Comparison of ENCODE assay signal across 9 mouse cellular contexts in the genomic region with DNA sequence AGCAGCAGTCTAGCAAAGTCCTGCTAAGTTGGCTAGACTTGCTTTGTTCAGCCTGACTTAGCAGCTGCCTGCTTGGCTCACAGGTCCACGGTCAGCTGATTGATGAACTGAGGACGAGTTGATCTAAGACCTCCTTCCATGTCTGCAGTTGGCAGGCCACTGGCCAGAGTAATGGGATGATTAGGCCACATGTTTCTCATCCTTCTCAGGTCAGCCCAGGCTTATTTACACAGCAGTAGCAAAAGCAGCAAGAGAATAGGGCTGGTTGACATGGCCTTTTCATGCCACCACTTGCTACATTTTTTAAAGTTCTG. TPM values are rescaled to one million over a fixed set of nuclear protein-coding genes. Genes with fewer than 3 reads are reported as not detected.
DNase-seq lines count a peak whose midpoint lies in the region; ATAC-seq and TF ChIP-seq lines count a peak whose summit lies in the region.
"Had no signal": no experiment of that assay in that cellular context is flagged by ENCODE, and none has a peak within 500 bp of the region (broad histone marks: within the 10 kb centered on the region; RNA-seq: fewer than 3 reads in every experiment).

No protein-coding gene starts in this region.

- no peak; the same call in 1 of the 2 replicates for ATAC-seq in hindbrain, postnatal 0 days
- no peak for ATAC-seq in hindbrain, embryonic 11.5 days (ENCODE audit: low FRiP score)
- peak; percentile 77; the same call in 1 of the 2 replicates for ATAC-seq in kidney, embryonic 15.5 days (replicated peaks; ENCODE audit: low FRiP score)

- H3K4me1 ChIP-seq in hindbrain, postnatal 0 days (ENCODE audit: insufficient read depth, low read length), result no peaks in the 10 kb centered on the region
- no peaks in the 10 kb centered on the region for H3K4me1 ChIP-seq in hindbrain, embryonic 11.5 days (replicated peaks; ENCODE audit: control insufficient read depth, insufficient read depth, low read length)
- H3K4me1 ChIP-seq in kidney, embryonic 15.5 days, result 0 out of 2 replicates have a peak, but pooled peaks cover 9% of the 10 kb centered on the region

- no peak overlapping the region for H3K27ac ChIP-seq in hindbrain, postnatal 0 days
- H3K27ac ChIP-seq in hindbrain, embryonic 11.5 days (ENCODE audit: low read depth, low read length), result no peak overlapping the region
- H3K27ac ChIP-seq in kidney, embryonic 15.5 days, result no peak overlapping the region; the same call in 1 of the 2 replicates
- H3K27ac ChIP-seq: heart, embryonic 15.5 days had no signal

- no peak for TF ChIP-seq CTCF in hindbrain, postnatal 0 days (IDR thresholded peaks at IDR 0.05; ENCODE audit: low read depth)

- no peaks in the 10 kb centered on the region for H3K9me3 ChIP-seq in hindbrain, postnatal 0 days (ENCODE audit: low read length)
- no peaks in the 10 kb centered on the region for H3K9me3 ChIP-seq in hindbrain, embryonic 11.5 days (ENCODE audit: control insufficient read depth, low read length)
- no peaks in the 10 kb centered on the region for H3K9me3 ChIP-seq in kidney, embryonic 15.5 days (replicated peaks)
- H3K9me3 ChIP-seq: heart, embryonic 15.5 days had no signal

- H3K9ac ChIP-seq in hindbrain, postnatal 0 days (replicated peaks; ENCODE audit: low read length), result no peak overlapping the region
- no peak overlapping the region for H3K9ac ChIP-seq in hindbrain, embryonic 11.5 days (ENCODE audit: low read depth, low read length)
- no peak overlapping the region for H3K9ac ChIP-seq in kidney, embryonic 15.5 days
- H3K9ac ChIP-seq: heart, embryonic 15.5 days had no signal

- WGBS in hindbrain, postnatal 0 days, result 38% methylated on average over 2 of the region's 2 CpGs
- 66% methylated on average over 2 of the region's 2 CpGs for WGBS in hindbrain, embryonic 11.5 days
- 14% methylated on average over 2 of the region's 2 CpGs for WGBS in kidney, embryonic 15.5 days

- H3K27me3 ChIP-seq in hindbrain, postnatal 0 days (ENCODE audit: insufficient read depth, low read length), result no peaks in the 10 kb centered on the region
- no peaks in the 10 kb centered on the region for H3K27me3 ChIP-seq in hindbrain, embryonic 11.5 days (ENCODE audit: control insufficient read depth, insufficient read depth, low read length)
- no peaks in the 10 kb centered on the region for H3K27me3 ChIP-seq in kidney, embryonic 15.5 days
- H3K27me3 ChIP-seq: heart, embryonic 15.5 days had no signal

- DNase-seq in hindbrain, postnatal 0 days (ENCODE audit: low spot score), result peak; percentile 27
- DNase-seq in hindbrain, embryonic 11.5 days (ENCODE audit: low spot score), result no peak
- DNase-seq in embryo, embryonic 10.5 days (ENCODE audit: low spot score), result peak; percentile 45
- peak; percentile 60 for DNase-seq in lung, postnatal 14 days
- DNase-seq in layer of hippocampus, adult 8-10 months (ENCODE audit: low spot score in 2 of 2), result no peak
- no peak for DNase-seq in ovary, adult 18-20 months (ENCODE audit: low spot score)
- no peak for DNase-seq in layer of hippocampus, adult 9-11 months

- no peak overlapping the region for H3K4me2 ChIP-seq in hindbrain, postnatal 0 days (ENCODE audit: low read depth, low read length)
- H3K4me2 ChIP-seq in hindbrain, embryonic 11.5 days (replicated peaks; ENCODE audit: low read depth, low read length), result no peak overlapping the region
- H3K4me2 ChIP-seq in kidney, embryonic 15.5 days, result no peak overlapping the region
- H3K4me2 ChIP-seq: heart, embryonic 15.5 days had no signal

- H3K36me3 ChIP-seq in hindbrain, postnatal 0 days (ENCODE audit: insufficient read depth, low read length), result no peaks in the 10 kb centered on the region
- H3K36me3 ChIP-seq in hindbrain, embryonic 11.5 days (ENCODE audit: control insufficient read depth, insufficient read depth, low read length), result no peaks in the 10 kb centered on the region
- H3K36me3 ChIP-seq in kidney, embryonic 15.5 days, result no peaks in the 10 kb centered on the region
- H3K36me3 ChIP-seq: heart, embryonic 15.5 days had no signal

- H3K4me3 ChIP-seq in hindbrain, postnatal 0 days (ENCODE audit: low read length), result no peak overlapping the region
- no peak overlapping the region for H3K4me3 ChIP-seq in hindbrain, embryonic 11.5 days (ENCODE audit: low read depth, low read length)
- H3K4me3 ChIP-seq in kidney, embryonic 15.5 days (replicated peaks), result no peak overlapping the region
- H3K4me3 ChIP-seq: heart, embryonic 15.5 days had no signal

RNA-seq across cellular contexts. Expression of gene Fbxo30, which starts 24.9 kb away (rescaled TPM):
- total RNA-seq in hindbrain, postnatal 0 days (2014; rRNA removed), result 7.6 and 8.8 TPM in 2 replicates
- 11.3 and 12.2 TPM in 2 replicates for polyA plus RNA-seq in hindbrain, postnatal 0 days (2015; fragmentation: Nextera tagmentation; extraction: Ambion mirVana)
- polyA plus RNA-seq in hindbrain, embryonic 11.5 days (2014; fragmentation: Nextera tagmentation; extraction: Ambion mirVana), result 38.0 and 39.2 TPM in 2 replicates
- polyA plus RNA-seq in kidney, embryonic 15.5 days (2015; fragmentation: Nextera tagmentation; extraction: Ambion mirVana), result 35.7 and 36.0 TPM in 2 replicates
- total RNA-seq in layer of hippocampus, adult 8-10 months (2022), result 10 to 100 TPM; 10.3 to 12.6 (median 11.0) TPM

RNA-seq across cellular contexts. Expression of gene Epm2a, which starts 37.2 kb away (rescaled TPM):
- 33.1 and 36.7 TPM in 2 replicates for total RNA-seq in hindbrain, postnatal 0 days (2014; rRNA removed)
- polyA plus RNA-seq in hindbrain, postnatal 0 days (2015; fragmentation: Nextera tagmentation; extraction: Ambion mirVana), result 4.3 and 4.5 TPM in 2 replicates
- polyA plus RNA-seq in hindbrain, embryonic 11.5 days (2014; fragmentation: Nextera tagmentation; extraction: Ambion mirVana), result 0.81 and 0.91 TPM in 2 replicates
- 0.24 and 0.25 TPM in 2 replicates for polyA plus RNA-seq in kidney, embryonic 15.5 days (2015; fragmentation: Nextera tagmentation; extraction: Ambion mirVana)
- 10 to 100 TPM; 29.9 to 36.0 (median 31.1) TPM for total RNA-seq in layer of hippocampus, adult 8-10 months (2022)

Comparison
In these comparisons a context has a peak if more than half of its experiments do, and no peak if none do; other contexts are left out.
1. DNase-seq: peak in hindbrain, postnatal 0 days (single experiment), embryo, embryonic 10.5 days (single experiment) and lung, postnatal 14 days (single experiment); none in hindbrain, embryonic 11.5 days (single experiment), layer of hippocampus, adult 8-10 months (0 of 2), ovary, adult 18-20 months (single experiment) and layer of hippocampus, adult 9-11 months (single experiment).